Mouse (Mus musculus) monocyte, adult 5-6 weeks (primary cell): ENCODE results near the gene Shcbp1l. TPM values are rescaled to one million over a fixed set of nuclear protein-coding genes. Genes with fewer than 3 reads are reported as not detected.
"Not testable (repeated sequence)": the region's sequence is repeated elsewhere in the genome, so short reads cannot be mapped to it uniquely, and the experiment has no call there.

Source experiments
- ATAC-seq: fragments of 153-309, 156-312 bp; replicated peaks from 2 replicates; pipeline ENCODE4 v1.8.0; 2017; ENCODE audit warnings: mild to moderate bottlenecking; ENCODE audit not compliant: low TSS enrichment, insufficient number of reproducible peaks, severe bottlenecking, poor library complexity, low FRiP score
- total RNA-seq: library from RNA; stranded (forward); fragments of 200-1000, 200-491, 200-594 nt; gene quantifications from 3 replicates; pipeline ENCODE4 v1.2.3, GENCODE M21; 2017

Gene Shcbp1l
- total RNA-seq, 1 experiment from 2014 or later, result not detected

DNA sequence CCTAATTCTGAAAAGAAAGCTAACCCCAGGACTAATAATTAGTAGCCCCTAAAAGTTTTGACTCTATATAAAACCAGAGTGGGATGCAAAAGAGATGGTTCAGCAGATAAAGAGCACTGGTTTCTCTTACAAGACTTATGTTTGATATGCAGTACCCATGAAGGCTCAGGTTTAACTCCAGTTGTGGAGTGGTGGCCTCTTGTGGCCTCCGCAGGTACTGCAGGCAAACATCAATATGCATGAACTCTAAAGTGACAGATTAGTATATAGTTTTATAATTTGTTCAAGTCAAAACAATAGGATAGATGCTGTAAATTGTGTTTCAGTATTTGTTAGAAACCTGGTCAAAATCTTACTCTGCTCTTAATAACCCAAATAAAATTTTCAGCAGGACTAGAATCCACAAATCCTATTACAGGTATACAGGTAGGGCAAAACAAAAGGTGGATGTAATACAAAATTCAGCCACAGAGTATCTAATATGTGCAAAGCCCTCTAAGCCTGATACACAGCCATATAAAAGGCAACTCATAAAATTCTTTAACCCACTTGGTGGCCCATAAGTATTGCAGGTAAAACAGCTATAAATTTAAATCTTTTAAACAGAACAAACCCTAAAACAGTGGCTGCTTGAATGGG lies 55.5 kb downstream of the Shcbp1l start:
- ATAC-seq, result peak; percentile 88; the same call in 1 of the 2 replicates

DNA sequence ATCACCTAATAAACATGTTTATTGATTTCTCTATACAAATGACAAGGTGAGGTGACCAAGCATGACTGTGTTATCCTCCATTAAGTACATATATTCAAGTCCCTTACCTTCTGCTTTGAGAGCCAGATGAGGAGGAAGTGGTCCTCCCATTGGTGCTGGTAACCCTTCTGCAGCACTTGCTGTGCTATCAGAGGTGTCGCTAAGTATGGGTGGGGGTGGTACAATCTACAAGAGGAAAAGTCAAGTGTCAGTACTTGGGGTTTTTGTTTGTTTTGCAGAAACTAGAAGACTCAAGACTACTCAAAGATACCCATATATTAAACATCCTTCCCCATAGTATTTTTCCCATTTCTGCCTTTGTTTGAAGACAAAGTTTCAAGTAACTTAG lies 56.1 kb downstream of the Shcbp1l start:
- no peak for ATAC-seq

DNA sequence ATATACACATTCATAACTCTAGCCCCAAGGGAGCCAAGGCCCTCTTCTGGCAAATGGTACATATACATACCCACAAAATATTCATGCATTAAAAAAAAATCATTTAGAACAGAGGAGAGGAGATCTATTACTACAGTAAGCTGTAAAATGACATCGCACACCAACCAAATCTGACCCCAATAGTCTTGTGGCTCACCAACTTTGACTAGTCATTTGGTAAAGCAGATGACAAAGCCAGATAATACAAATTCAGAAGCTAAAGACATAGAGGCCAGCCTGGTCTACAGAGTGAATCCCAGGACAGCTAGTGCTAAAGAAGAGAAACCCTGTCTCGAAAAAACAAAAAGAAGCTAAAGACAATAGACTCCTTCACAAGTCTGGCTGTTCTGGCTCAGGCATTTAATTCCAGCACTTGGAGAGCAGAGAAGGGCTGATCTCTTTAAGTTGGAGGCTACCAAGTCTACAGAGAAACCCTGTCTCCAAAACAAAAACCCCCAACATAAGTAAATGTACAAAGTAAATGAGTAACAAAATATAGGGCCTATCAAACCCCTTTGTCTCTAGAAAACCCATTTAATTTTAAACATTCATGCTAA lies 60.3 kb downstream of the Shcbp1l start:
- ATAC-seq, result no peak

DNA sequence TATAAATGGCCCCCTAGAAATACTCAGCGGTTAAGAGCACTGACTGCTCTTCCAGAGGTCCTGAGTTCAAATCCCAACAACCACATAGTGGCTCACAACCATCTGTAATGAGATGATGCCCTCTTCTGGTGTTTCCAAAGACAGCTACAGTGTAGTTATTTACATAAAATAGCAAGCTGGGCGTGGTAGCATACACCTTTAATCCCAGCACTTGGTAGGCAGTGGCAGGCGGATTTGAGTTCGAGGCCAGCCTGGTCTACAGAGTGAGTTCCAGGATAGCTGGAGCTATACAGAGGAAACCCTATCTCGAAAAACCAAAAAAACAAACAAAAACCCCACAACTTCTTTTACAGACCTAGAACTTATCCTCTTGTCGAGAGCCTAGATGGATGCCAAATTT lies 61.2 kb downstream of the Shcbp1l start:
- not testable (repeated sequence) for ATAC-seq

GRCm38 (mm10) chr1:153486767-153487499 lies 62.0 kb downstream of the Shcbp1l start:
- peak; percentile 42 for ATAC-seq

DNA sequence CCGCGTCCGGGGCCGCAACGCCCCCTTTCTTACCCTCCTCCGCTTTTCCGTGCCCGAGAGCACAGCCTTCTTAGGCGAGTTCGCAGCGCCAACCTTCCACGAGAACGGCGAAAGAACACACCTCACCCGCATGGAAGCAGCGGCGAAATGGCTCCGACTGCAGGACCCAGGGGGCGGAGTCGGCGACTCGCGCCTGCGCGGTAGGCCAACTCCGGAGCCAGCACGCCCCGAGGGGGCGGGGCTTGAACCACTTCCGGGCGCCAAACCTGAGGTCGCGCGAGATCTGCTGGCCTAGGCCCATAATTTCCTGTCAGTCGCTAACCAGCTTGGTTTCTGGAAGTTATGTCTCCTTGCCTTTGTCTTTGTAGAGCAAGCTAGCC lies 62.5 kb downstream of the Shcbp1l start, which contains the start of gene Dhx9:
Gene Dhx9, minus strand, starts transcription at position 161 of the 380 bp plus-strand sequence.
- peak; percentile 68 for ATAC-seq

- ATAC-seq, result peak; percentile 80
These were observed 64.2 kb downstream of the Shcbp1l start for GRCm38 (mm10) chr1:153489132-153489531.

DNA sequence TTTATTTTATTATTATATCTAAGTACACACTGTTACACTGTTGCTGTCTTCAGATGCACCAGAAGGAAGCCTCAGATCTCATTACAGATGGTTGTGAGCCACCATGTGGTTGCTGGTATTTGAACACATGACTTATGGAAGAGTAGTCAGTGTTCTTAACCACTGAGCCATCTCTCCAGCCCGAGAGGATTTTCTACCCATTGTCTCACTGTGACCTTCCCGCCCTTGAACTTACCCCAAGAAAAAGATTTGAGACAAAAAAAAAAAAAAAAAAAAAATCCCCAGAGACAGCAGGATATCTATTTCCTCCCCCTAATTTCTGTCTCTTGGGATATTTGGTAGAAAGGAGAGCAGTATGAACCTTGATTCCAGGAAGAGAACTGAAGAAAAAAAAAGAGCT lies 64.6 kb downstream of the Shcbp1l start:
- ATAC-seq, result no peak

GRCm38 (mm10) chr1:153489963-153490362 lies 65.0 kb downstream of the Shcbp1l start:
- no peak for ATAC-seq

DNA sequence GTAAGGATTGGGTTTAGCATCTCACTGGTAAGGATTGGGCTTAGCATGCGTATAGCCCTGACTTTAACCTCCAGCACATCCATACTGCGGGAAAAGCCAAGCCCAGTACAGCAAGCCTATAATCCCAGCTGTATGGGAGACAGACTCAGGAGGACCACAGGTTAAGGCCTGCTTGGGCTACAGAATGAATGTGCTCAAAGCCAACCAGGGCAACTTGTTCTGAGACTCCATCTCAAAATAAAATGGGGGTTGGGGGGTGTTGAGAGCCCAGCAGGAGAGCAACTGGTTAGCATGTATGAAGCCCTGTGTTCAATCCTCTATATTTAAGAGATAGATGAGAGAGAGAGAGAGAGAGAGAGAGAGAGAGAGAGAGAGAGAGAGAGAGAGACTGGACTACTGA lies 66.4 kb downstream of the Shcbp1l start:
- ATAC-seq, result no peak

DNA sequence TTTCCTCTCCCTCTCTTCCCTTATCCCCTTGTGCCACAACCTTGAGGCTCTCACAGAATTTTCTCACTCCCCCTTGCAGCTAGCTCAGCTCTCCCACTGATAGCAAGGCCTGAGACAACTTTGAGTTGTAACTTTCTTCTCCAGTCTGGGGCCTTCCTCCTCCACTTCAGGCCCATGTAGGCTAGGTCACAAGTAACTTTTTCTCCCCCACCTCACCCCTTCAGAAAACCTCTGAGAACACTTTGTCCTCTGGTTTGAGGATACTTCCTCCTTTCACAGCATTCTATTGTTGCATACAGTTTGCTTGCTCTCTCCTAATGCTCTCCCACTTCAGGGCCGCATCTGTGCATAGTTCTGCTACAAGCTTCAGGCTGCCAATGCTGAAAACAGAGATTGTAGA lies 66.9 kb downstream of the Shcbp1l start:
- 0 out of 2 replicates have a peak, but pooled peaks have one; percentile 2 for ATAC-seq

- ATAC-seq, result no peak
These were observed 68.4 kb downstream of the Shcbp1l start for GRCm38 (mm10) chr1:153493338-153493737.

DNA sequence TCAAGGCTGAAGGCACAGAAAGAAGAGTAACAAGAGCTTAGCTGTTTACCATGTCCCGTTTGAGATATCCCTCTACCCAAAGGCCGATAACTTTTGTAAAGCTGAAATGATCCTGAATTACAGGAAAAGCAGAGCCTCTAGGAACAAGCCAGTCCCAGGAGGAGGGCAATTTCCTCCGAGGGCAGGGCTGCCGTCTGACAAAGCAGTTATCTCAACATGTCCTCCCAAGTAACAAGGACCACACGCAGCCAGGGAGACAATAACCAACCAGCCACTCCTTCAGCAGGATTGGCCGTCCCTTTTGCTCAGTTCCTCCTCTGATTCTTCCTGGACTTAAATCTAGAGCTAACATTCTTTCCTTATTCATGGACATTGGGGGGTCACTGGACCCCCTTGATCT lies 69.0 kb downstream of the Shcbp1l start:
- ATAC-seq, result no peak

DNA sequence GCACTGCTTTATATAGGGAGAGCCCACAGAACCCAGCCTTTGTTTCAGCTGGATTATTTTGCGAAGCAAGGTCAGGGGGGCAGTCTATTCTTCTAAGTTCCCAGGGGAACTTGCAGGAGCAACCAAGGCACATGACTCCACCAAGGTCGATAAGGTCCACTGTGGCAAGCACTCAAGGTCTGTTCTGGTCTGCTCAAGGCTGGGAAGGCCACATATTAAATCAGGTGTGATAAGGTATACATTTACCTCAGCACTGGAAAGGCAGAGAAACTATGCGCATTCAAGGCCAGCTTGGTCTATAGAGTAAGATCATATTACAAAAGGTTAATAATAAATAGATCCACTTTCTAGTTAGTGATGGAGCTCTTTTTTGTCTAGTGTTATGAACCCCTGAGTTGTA lies 71.1 kb downstream of the Shcbp1l start:
- ATAC-seq, result no peak

DNA sequence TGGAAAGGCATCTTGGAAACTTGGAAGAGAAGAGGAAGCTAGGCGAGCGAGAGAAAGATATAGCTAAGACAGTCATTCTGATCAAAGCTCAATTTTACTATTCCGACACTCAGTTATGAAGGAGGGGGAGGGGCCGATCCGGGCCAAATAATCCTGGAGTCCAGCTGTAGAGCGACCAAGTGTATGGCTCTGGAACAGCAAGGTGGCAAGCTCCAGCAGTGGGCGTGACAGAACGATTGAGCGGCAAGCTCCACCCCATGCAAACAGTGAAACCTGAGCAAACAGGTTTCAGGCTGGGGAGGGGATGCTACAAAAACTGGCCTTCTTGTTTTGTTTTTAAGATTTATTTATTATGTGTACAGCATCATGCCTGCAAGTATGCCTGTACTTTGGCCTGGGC lies 75.1 kb downstream of the Shcbp1l start:
- no peak for ATAC-seq

DNA sequence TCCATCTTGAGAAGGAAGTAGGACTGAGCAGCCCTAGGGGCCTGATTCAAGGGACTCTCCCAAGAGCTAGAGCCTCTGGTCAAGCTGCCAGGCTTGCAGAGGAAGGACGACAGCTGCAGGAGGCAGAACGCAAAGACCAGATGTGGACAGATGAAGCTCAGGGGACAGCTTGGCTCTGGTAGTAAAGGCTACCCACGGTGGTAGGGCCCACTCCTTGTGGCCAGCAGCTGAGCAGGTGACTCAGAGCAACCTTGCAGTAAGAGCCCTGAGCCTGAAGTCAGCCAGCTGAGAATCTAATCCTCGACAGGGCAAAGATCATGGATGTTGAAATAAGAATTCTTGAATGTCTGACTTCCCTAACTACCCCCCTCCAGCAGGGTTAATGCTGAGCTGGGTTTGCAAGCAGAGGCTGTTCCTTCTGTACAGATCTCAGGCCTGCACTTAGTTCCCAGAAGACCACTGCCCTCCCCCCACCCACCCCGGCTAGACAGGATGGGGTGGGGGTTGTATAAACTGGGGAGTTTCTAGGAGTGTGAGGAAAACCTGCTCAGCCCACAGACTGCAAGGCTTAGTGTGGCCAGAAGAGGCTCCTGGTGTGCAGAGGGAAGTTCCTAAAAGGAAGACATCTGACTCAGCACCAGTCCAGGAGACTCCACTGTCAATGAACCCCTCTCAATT lies 76.8 kb downstream of the Shcbp1l start:
- no peak; the same call in 1 of the 2 replicates for ATAC-seq
